Comparison of ENCODE assay signal across 16 mouse cellular contexts in the genomic region with DNA sequence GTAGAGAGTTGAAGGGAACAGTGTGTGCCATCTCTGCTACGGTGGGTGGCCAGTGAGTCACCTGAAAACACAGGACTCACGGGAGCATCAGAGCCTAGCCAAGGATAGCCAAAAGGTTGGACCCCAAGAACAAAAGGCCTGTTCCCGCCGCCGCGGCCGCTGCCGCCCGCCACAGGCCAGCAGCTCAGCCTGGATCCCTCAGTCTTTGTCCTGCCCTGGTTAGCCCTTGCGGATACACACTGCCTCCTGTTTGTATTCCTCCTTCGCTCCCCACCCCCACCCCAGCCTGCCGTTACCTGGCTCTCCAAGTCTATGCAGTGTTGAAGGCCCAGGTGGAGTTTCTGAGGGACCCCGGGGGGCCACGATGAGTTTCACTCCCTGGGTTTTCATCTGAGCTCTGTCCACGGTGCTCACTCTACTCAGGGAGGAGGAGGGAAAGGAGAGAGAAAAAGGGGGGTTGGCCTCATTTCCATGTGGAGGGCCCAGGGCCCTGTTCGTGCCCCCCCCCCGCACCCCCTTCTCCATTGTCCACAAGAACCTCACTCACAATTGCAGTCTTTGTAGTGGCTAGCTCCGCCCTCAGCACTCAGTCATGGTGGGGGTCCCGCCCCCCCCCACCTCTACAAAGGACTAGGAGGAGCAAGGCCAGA. TPM values are rescaled to one million over a fixed set of nuclear protein-coding genes. Genes with fewer than 3 reads are reported as not detected.
DNase-seq lines count a peak whose midpoint lies in the region; ATAC-seq and TF ChIP-seq lines count a peak whose summit lies in the region.
"Had no signal": no experiment of that assay in that cellular context is flagged by ENCODE, and none has a peak within 500 bp of the region (broad histone marks: within the 10 kb centered on the region; RNA-seq: fewer than 3 reads in every experiment).

No protein-coding gene starts in this region.

- H3K4me3 ChIP-seq in forebrain, embryonic 16.5 days (replicated peaks; ENCODE audit: low read length), result peak overlapping the region; percentile 0; the same call in 1 of the 2 replicates
- peak overlapping the region; percentile 96 for H3K4me3 ChIP-seq in midbrain, embryonic 12.5 days
- no peak overlapping the region; the same call in 1 of the 2 replicates for H3K4me3 ChIP-seq in olfactory bulb, adult 2 months (ENCODE audit: insufficient read depth, low read depth, low read length)
- H3K4me3 ChIP-seq: kidney, embryonic 15.5 days; megakaryocyte, embryonic 14.5 days had no signal

- H3K27me3 ChIP-seq in forebrain, embryonic 16.5 days (replicated peaks; ENCODE audit: control insufficient read depth, insufficient read depth, low read length), result peaks cover 6% of the 10 kb centered on the region; the same call in 1 of the 2 replicates
- no peaks in the 10 kb centered on the region for H3K27me3 ChIP-seq in midbrain, embryonic 12.5 days

- no peak for ATAC-seq in forebrain, embryonic 16.5 days
- peak; percentile 20 for ATAC-seq in midbrain, embryonic 12.5 days (ENCODE audit: low FRiP score, low read depth)

- H3K4me2 ChIP-seq in forebrain, embryonic 16.5 days (ENCODE audit: low read length), result peak overlapping the region; percentile 27
- peak overlapping the region; percentile 83 for H3K4me2 ChIP-seq in midbrain, embryonic 12.5 days (replicated peaks)
- H3K4me2 ChIP-seq: limb, embryonic 12.5 days had no signal

- no peaks in the 10 kb centered on the region for H3K9me3 ChIP-seq in forebrain, embryonic 16.5 days (ENCODE audit: control insufficient read depth, low read length)
- H3K9me3 ChIP-seq in midbrain, embryonic 12.5 days, result no peaks in the 10 kb centered on the region
- H3K9me3 ChIP-seq: kidney, embryonic 15.5 days; limb, embryonic 12.5 days; megakaryocyte, embryonic 14.5 days had no signal

- H3K9ac ChIP-seq in forebrain, embryonic 16.5 days (replicated peaks; ENCODE audit: low read depth, low read length), result peak overlapping the region; percentile 33
- peak overlapping the region; percentile 81 for H3K9ac ChIP-seq in midbrain, embryonic 12.5 days (replicated peaks)
- H3K9ac ChIP-seq: kidney, embryonic 15.5 days; limb, embryonic 12.5 days had no signal

- no peaks in the 10 kb centered on the region for H3K36me3 ChIP-seq in forebrain, embryonic 16.5 days (ENCODE audit: control insufficient read depth, insufficient read depth)
- H3K36me3 ChIP-seq in midbrain, embryonic 12.5 days, result 0 out of 2 replicates have a peak, but pooled peaks cover 9% of the 10 kb centered on the region
- H3K36me3 ChIP-seq: kidney, embryonic 15.5 days; limb, embryonic 12.5 days had no signal

- TF ChIP-seq POLR2A in olfactory bulb, adult 2 months (IDR thresholded peaks at IDR 0.05; ENCODE audit: insufficient read depth, low read depth, low read length), result no peak

- TF ChIP-seq CTCF in olfactory bulb, adult 2 months (IDR thresholded peaks at IDR 0.05; ENCODE audit: insufficient read depth, low read depth, low read length), result no peak

- peak; percentile 14 for DNase-seq in cerebellum, adult 8-10 months
- DNase-seq in cerebellum, adult 9-11 months, result no peak
- no peak for DNase-seq in thymus, postnatal 10 days (ENCODE audit: low spot score in 2 of 2)
- no peak for DNase-seq in spleen, adult 12 weeks (ENCODE audit: low spot score)
- DNase-seq in frontal cortex, adult 2 months (ENCODE audit: extremely low spot score in 1 of 2, low spot score in 1 of 2), result no peak
- DNase-seq: heart, adult 18-20 months; heart, postnatal 36 days; lung, adult 18-20 months; spleen, adult 18-20 months had no signal

- WGBS in forebrain, embryonic 16.5 days, result 9% methylated on average over 18 of the region's 19 CpGs
- under 1% methylated on average over 19 of the region's 19 CpGs for WGBS in midbrain, embryonic 12.5 days
- 29% methylated on average over 18 of the region's 19 CpGs for WGBS in olfactory bulb, adult 2 months

- peaks cover 29% of the 10 kb centered on the region for H3K4me1 ChIP-seq in forebrain, embryonic 16.5 days (replicated peaks; ENCODE audit: control insufficient read depth, insufficient read depth, low read length)
- peaks cover 72% of the 10 kb centered on the region for H3K4me1 ChIP-seq in midbrain, embryonic 12.5 days
- peaks cover 21% of the 10 kb centered on the region for H3K4me1 ChIP-seq in olfactory bulb, adult 2 months (ENCODE audit: control insufficient read depth, insufficient read depth, low read length)

- peak overlapping the region; percentile 98 for H3K27ac ChIP-seq in forebrain, embryonic 16.5 days (ENCODE audit: low read length)
- H3K27ac ChIP-seq in midbrain, embryonic 12.5 days (replicated peaks), result peak overlapping the region; percentile 100
- peak overlapping the region; percentile 98 for H3K27ac ChIP-seq in olfactory bulb, adult 2 months (ENCODE audit: insufficient read depth, low read depth, low read length)
- H3K27ac ChIP-seq: kidney, embryonic 15.5 days; limb, embryonic 12.5 days had no signal

RNA-seq across cellular contexts. Expression of gene Ythdf1, which starts 31.4 kb away (rescaled TPM):
- polyA plus RNA-seq in forebrain, embryonic 16.5 days (2015; fragmentation: Nextera tagmentation; extraction: Ambion mirVana), result 44.9 and 50.1 TPM in 2 replicates
- 65.2 and 67.2 TPM in 2 replicates for polyA plus RNA-seq in midbrain, embryonic 12.5 days (2016; fragmentation: Nextera tagmentation; extraction: Ambion mirVana)
- polyA plus RNA-seq in olfactory bulb, adult 2 months (2012; ENCODE audit: insufficient read depth, insufficient read length, low replicate concordance, missing spikeins), result not detected in 2 replicates
- polyA plus RNA-seq in frontal cortex, adult 2 months (2012; rRNA removed), result 43.1 and 45.7 TPM in 2 replicates

RNA-seq across cellular contexts. Expression of gene Birc7, which starts 39.4 kb away (rescaled TPM):
- not detected in 2 replicates for polyA plus RNA-seq in forebrain, embryonic 16.5 days (2015; fragmentation: Nextera tagmentation; extraction: Ambion mirVana)
- 0.36 and 0.67 TPM in 2 replicates for polyA plus RNA-seq in midbrain, embryonic 12.5 days (2016; fragmentation: Nextera tagmentation; extraction: Ambion mirVana)
- not detected in 2 replicates for polyA plus RNA-seq in olfactory bulb, adult 2 months (2012; ENCODE audit: insufficient read depth, insufficient read length, low replicate concordance, missing spikeins)
- polyA plus RNA-seq in frontal cortex, adult 2 months (2012; rRNA removed), result 0.08 and 0.42 TPM in 2 replicates
- polyA plus RNA-seq: kidney, embryonic 15.5 days; limb, embryonic 12.5 days; testis, adult 2 months had no signal
